Mouse (Mus musculus): ENCODE data around the gene Wdr18.

GRCm38 (mm10) chr10:80016931-80017330 lies 57.0 kb downstream of the Wdr18 start:
- TF ChIP-seq POLR2A (IDR thresholded peaks at IDR 0.05; ENCODE audit: low read depth, low read length) (no peak), CTCF (conservative IDR thresholded peaks at IDR 0.05; ENCODE audit: insufficient read depth, insufficient read length, low read depth, low read length) (no peak)
